Mouse (Mus musculus) ovary, postnatal 14 days (tissue): Measurements from ENCODE around the gene Smim24.

Experiments used
- DNase-seq: peaks from one replicate; pipeline ENCODE4 v3.0.0; 2022; ENCODE audit warnings: low spot score

The Smim24 gene

GRCm38 (mm10) chr10:81423476-81424245 lies 30.8 kb downstream of the Smim24 start:
- no peak for DNase-seq

GRCm38 (mm10) chr10:81424246-81425051 lies 31.6 kb downstream of the Smim24 start:
- peak; percentile 16 for DNase-seq

GRCm38 (mm10) chr10:81425236-81425850 lies 32.5 kb downstream of the Smim24 start:
- DNase-seq: peak; percentile 21

GRCm38 (mm10) chr10:81426081-81426671 lies 33.3 kb downstream of the Smim24 start:
- peak; percentile 11 for DNase-seq

- DNase-seq: peak; percentile 46
Measured at GRCm38 (mm10) chr10:81426897-81427296, 34.0 kb downstream of the Smim24 start.

GRCm38 (mm10) chr10:81427327-81427726 lies 34.5 kb downstream of the Smim24 start:
- DNase-seq: no peak

GRCm38 (mm10) chr10:81427804-81428506 lies 35.1 kb downstream of the Smim24 start:
- DNase-seq: no peak

GRCm38 (mm10) chr10:81428507-81428870 lies 35.6 kb downstream of the Smim24 start:
- DNase-seq: no peak

- DNase-seq: no peak
Measured at GRCm38 (mm10) chr10:81429092-81429491, 36.2 kb downstream of the Smim24 start.

- peak; percentile 73 for DNase-seq
Measured at GRCm38 (mm10) chr10:81429605-81430061, 36.8 kb downstream of the Smim24 start.

GRCm38 (mm10) chr10:81430141-81430830 lies 37.4 kb downstream of the Smim24 start:
- DNase-seq: peak; percentile 75

- DNase-seq: peak; percentile 34
Measured at GRCm38 (mm10) chr10:81430831-81431525, 38.1 kb downstream of the Smim24 start.

- peak; percentile 22 for DNase-seq
Measured at GRCm38 (mm10) chr10:81431526-81432168, 38.8 kb downstream of the Smim24 start.

- no peak for DNase-seq
Measured at GRCm38 (mm10) chr10:81432169-81432867, 39.5 kb downstream of the Smim24 start.

- DNase-seq: peak; percentile 84
Measured at GRCm38 (mm10) chr10:81432868-81433262, 40.0 kb downstream of the Smim24 start.

GRCm38 (mm10) chr10:81433541-81434289 lies 40.9 kb downstream of the Smim24 start:
- peak; percentile 30 for DNase-seq

- peak; percentile 7 for DNase-seq
Measured at GRCm38 (mm10) chr10:81434361-81435263, 41.8 kb downstream of the Smim24 start.
